Mouse (Mus musculus): Measurements from ENCODE around the gene Tbc1d14. TPM values are rescaled to one million over a fixed set of nuclear protein-coding genes. Genes with fewer than 3 reads are reported as not detected.

Gene Tbc1d14
- total RNA-seq, 4 experiments from 2014 or later: 74.3 to 92.7 (median 82.9) TPM

DNA sequence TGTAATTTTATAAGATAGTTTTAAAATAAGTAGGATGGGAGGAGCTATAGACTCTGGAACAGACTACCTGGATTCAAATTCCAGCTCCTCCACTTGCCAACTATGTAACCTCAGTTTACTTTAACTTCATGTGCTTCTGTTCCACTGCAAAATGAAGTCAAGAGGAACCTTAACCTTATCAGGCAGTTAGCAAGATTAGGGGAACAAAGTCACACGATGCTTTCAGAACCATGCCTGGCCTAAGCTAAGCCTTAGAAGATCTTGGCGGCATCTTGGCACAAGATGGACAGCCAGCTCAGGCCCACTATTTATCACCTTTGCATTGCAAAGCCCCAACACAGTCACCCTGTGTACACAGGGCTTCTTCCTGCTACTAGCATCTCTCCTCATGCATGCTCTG lies 14.1 kb downstream of the Tbc1d14 start:
- no peak for DNase-seq (ENCODE audit: low spot score in 2 of 2)

DNA sequence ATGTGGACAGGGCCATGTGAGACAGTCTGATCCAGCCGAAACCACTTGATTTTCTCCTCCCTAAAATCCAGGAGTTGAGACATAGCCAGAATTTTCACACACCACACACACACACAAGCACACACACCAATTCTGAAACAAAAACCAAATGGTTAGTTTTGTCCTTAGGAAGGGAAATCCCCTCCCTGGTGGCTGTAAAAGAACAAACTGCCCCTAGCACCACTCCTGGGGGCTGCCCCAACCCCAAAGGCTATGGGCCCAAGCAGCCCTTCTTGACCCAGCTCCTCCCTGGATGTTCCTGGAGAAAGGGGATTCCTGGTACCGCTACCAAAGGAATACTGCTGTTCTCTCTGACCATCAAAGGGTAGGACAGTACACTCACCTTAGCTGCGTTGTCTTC lies 16.6 kb downstream of the Tbc1d14 start:
- DNase-seq (ENCODE audit: low spot score in 2 of 2): no peak

GRCm38 (mm10) chr5:36575745-36576144 lies 17.3 kb downstream of the Tbc1d14 start:
- DNase-seq (ENCODE audit: low spot score in 2 of 2): no peak

- DNase-seq (ENCODE audit: low spot score in 2 of 2): no peak
Observed at GRCm38 (mm10) chr5:36575227-36575626, 17.8 kb downstream of the Tbc1d14 start.

GRCm38 (mm10) chr5:36574147-36574870 lies 18.8 kb downstream of the Tbc1d14 start:
- DNase-seq (ENCODE audit: low spot score in 2 of 2): no peak

DNA sequence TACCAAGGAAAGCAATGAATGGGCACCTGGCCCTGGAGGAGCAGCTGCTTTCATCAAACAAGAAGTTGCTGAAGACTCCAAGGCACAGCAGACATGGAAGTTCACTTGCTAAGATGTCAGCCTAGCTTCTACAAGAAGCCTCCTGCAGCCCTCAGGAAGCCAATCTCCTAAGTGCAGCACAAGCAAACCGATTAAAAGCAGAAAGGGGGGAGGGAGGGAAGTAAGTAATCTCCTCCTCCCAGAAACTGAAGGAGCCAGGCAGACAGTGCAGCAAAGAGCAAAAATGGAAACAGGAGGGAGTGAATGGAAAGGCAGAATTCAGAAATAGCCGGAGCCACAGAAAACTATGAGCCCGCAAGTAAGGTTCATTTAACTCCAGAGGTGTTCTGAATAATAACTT lies 19.7 kb downstream of the Tbc1d14 start:
- DNase-seq (ENCODE audit: low spot score in 2 of 2): no peak

DNA sequence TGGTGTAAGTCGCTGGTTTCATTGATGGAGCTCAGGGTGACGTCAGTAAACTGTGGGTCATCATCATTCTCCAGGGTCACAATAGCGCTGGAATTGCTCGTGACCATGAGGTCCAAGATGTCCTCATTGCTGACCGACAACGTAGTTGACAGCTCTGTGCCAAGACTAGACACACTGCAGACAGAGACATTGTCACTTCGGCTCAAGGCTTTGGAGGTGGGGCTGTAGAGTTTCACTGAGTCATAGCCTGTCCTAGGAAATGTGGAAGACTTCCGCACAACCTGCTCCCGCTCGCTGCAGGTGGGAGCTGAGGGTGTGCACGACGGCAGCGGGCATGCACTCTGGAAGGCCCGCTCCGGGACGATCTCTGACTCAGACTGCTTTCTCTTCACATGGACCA lies 21.7 kb downstream of the Tbc1d14 start:
- no peak for DNase-seq (ENCODE audit: low spot score in 2 of 2)

GRCm38 (mm10) chr5:36570546-36571245 lies 22.4 kb downstream of the Tbc1d14 start:
- DNase-seq (ENCODE audit: low spot score in 2 of 2): no peak

DNA sequence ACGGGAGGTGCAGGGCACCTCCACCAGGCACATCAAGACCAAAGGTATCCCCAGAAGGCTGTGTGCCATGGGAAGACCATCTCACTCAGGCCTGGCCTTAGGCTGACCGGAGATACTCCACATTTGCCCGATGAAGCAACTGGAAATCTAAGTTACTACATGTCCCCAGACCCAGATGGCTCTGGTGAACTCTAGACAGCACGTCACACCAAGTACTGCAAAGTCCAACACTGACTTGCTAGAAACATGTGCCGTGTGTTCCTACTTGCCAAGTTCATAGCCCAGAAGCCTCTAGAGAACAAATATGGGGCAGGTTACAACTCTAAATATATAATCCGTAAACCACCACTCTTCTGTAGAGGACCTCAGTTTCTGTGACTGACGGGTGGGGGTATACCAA lies 23.0 kb downstream of the Tbc1d14 start:
- DNase-seq (ENCODE audit: low spot score in 2 of 2): no peak

GRCm38 (mm10) chr5:36568118-36568517 lies 25.0 kb downstream of the Tbc1d14 start:
- DNase-seq (ENCODE audit: low spot score in 2 of 2): no peak

- DNase-seq (ENCODE audit: low spot score in 2 of 2): no peak
Observed at GRCm38 (mm10) chr5:36567627-36568026, 25.4 kb downstream of the Tbc1d14 start.

DNA sequence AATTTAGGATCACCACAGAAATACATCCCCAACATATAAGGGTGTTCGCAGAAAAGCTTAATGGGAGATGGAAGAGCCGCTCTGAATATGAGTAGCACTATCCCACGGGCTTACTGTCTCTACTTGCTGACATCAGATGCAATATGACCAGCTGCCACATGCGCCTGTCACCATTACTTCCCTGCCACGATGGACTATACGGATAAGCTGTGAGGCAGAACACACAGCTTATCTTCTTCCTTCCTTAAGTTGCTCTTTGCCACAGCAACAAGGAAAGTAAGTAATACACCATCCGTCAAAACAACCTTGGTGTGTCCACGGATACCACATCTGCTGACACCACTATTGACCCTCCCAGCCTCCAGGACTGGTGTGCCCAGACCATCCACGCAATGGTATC lies 28.5 kb downstream of the Tbc1d14 start:
- DNase-seq (ENCODE audit: low spot score in 2 of 2): no peak

- DNase-seq (ENCODE audit: low spot score in 2 of 2): no peak
Observed at GRCm38 (mm10) chr5:36563741-36564140, 29.3 kb downstream of the Tbc1d14 start.

DNA sequence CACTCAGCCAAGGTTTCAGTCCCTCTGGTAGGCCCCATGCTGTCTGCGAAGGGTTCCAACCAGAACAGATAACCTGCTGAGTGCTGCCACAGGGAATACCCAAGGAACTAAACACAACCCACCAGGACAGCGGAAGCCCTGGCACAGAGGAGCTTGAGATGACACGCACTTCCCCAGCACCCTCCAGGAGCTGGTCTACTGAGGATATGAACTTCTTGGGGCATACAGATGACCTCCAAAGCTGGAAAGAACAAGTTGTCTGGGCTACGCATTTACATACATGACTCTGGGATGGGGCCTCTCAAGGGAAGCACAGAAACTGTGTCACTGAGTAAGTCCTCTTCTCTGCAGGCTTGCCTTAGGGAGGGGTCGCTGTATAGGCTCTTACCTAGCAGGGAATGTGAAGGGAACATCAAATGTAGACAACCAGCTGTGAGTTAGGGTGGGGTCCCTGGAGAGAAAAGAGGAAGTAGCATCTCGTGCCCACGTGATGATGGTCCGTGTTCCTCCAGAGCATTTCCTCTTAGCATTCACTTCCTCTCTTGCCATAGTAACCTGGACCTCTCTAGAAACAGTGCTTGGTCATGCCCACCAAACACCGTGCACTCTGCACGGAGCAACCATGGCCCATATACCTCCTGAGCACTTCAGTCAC lies 30.2 kb downstream of the Tbc1d14 start:
- no peak for DNase-seq (ENCODE audit: low spot score in 2 of 2)

DNA sequence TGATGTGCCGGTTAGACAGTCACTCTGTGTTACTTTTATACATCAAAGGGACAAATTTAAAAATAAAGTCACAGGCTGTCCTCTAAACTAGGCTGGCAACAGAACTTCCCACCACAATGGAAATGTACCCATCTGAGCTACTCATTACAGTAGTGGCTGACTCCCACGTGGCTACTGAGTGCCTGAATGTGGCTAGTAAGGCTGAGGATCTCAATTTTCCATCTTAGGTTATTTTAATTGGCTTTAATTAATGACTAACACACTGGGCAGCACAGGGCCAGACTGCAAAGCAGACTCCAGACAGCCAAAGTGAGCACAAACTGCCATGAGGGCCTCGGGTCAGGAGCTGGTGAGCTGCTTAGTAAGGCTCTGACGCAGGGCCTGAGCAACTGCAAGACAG lies 31.6 kb downstream of the Tbc1d14 start:
- no peak for DNase-seq (ENCODE audit: low spot score in 2 of 2)

- no peak for DNase-seq (ENCODE audit: low spot score in 2 of 2)
Observed at GRCm38 (mm10) chr5:36560490-36560889, 32.6 kb downstream of the Tbc1d14 start.

DNA sequence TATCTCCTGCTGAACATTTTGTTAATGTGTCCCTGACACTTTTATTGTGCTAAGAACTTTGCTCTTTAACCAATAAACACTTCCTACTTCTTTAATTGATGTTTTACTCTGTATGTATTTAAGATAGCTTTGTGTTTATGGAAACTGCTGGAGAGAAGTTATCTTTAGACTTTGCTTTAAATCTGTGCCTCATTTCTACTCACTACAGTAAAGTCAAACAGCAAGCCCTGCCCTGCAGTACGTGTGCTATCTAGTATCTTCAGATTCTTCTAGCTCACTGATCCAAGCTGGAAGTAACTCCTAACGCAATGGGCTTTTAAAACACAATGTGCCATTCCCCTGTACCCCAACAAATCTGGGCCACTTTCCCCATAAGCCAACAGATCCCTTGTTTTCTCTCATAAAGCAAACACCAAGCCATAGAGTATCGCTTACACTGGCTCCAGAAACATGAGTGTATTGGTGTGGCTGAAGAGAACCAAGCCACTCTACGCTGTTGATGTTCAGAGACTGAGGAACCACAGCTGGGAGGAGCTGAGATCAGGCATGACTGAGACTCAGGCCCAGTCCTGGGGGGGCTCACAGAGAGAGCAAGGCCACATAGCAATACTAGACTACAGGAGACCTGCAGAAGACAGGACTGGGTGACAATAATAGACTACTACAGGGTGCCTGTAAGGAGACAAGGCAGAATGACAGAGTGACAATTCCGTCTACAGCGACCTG lies 33.4 kb downstream of the Tbc1d14 start:
- DNase-seq (ENCODE audit: low spot score in 2 of 2): no peak

DNA sequence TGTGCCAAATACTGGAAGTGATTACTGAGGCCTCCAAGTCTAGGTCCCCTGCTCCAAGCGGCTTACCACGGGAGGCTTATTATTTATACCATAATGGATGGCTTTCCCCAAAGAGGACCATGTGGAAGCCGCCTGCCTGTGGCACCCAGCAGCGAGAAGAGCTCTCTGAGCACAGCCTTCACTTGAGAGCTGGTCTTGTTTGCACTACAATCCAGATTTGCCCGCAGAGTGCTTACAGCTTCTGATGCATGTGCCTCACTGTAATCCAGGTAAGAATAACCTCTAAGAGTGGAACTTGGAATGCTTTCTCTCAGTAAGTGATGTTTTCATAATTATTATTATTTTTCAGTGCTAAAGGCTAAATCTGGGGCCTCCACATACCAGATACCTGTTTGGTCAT lies 34.0 kb downstream of the Tbc1d14 start:
- DNase-seq (ENCODE audit: low spot score in 2 of 2): no peak

DNA sequence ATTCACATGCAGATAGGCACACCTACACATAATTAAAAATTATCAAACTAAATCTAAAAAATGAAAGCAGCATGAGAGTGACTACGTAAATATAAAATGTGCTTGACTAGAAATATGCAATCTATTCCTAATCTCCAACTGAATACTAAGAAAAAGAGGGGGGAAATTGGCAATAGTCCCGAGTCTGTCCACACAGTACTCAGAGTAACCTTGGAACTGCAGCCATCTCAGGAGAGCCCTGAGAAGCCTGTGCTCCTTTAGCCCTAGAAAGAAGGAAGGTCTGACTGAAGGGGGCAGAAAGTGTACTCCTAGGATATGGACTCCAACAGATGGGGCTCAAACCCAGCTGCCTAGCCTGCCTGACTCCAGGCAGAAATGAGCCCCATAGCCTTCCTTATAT lies 34.5 kb downstream of the Tbc1d14 start:
- no peak for DNase-seq (ENCODE audit: low spot score in 2 of 2)

- DNase-seq (ENCODE audit: low spot score in 2 of 2): no peak
Observed at GRCm38 (mm10) chr5:36557584-36558308, 35.3 kb downstream of the Tbc1d14 start.

DNA sequence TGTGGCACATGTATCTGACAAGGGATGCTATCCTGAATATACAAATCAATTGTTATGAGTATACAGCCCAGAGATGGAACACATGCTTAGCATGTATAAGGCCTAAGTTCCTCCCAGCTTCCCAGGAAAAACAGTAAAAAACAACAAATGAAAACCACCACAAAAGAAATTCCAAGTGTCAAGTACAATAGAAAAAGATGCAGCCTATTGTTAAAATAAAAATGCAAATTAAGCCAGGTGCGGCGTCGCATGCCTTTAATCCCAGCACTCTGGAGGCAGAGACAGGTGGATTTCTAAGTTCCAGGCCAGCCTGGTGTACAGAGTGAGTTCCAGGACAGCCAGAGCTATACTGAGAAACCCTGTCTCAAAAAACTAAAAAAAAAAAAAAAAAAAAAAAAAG lies 36.2 kb downstream of the Tbc1d14 start:
- no peak for DNase-seq (ENCODE audit: low spot score in 2 of 2)
